Mouse (Mus musculus) urinary bladder, postnatal 14 days (tissue): ENCODE results near the gene Triml2.

Experiments
- DNase-seq: peaks from one replicate; pipeline ENCODE4 v3.0.0; 2021; ENCODE audit warnings: low spot score

Gene Triml2

GRCm38 (mm10) chr8:43180054-43180690 is at the start of gene Triml2:
TSS of gene Triml2 (plus strand) at chr8:43180541.
- DNase-seq = no peak

GRCm38 (mm10) chr8:43141386-43141785 is 39.0 kb upstream of the Triml2 start, which contains the start of gene Triml1:
TSS of gene Triml1 (minus strand) at chr8:43141486.
- DNase-seq = no peak

- no peak for DNase-seq
Observed at GRCm38 (mm10) chr8:43149307-43149706, 31.0 kb upstream of the Triml2 start.

- DNase-seq = no peak
Observed at GRCm38 (mm10) chr8:43163255-43163654, 17.1 kb upstream of the Triml2 start.

- DNase-seq = no peak
Observed at GRCm38 (mm10) chr8:43164453-43164852, 15.9 kb upstream of the Triml2 start.

- DNase-seq = no peak
Observed at GRCm38 (mm10) chr8:43168083-43168482, 12.3 kb upstream of the Triml2 start.

GRCm38 (mm10) chr8:43169249-43169755 is 11.0 kb upstream of the Triml2 start:
- DNase-seq = no peak

GRCm38 (mm10) chr8:43176766-43177486 is 3.4 kb upstream of the Triml2 start:
- DNase-seq = no peak

- peak; percentile 12 for DNase-seq
Observed at GRCm38 (mm10) chr8:43178263-43178662, 2.1 kb upstream of the Triml2 start.

- peak; percentile 47 for DNase-seq
Observed at GRCm38 (mm10) chr8:43179189-43179588, 1.2 kb upstream of the Triml2 start.

- no peak for DNase-seq
Observed at GRCm38 (mm10) chr8:43182281-43182680, 1.9 kb downstream of the Triml2 start.

GRCm38 (mm10) chr8:43215554-43215953 is 35.2 kb downstream of the Triml2 start:
- DNase-seq = no peak

- DNase-seq = no peak
Observed at GRCm38 (mm10) chr8:43243326-43243725, 63.0 kb downstream of the Triml2 start.
